Mouse (Mus musculus) heart, adult 2 months (tissue): ENCODE measurements around the gene Btbd9.

ENCODE experiments used
- CTCF ChIP-seq: fragments of 200-600 bp; IDR thresholded peaks from 2 replicates; pipeline ENCODE4 v1.8.1; 2022; ENCODE audit warnings: antibody characterized with exemption, mild to moderate bottlenecking, moderate library complexity
- POLR2A ChIP-seq: fragments of 200-500 bp; IDR thresholded peaks from 2 replicates; pipeline ENCODE4 v1.6.1; 2011; ENCODE audit warnings: mild to moderate bottlenecking, low read depth, low read length, control low read depth; ENCODE audit not compliant: insufficient read depth

GRCm38 (mm10) chr17:30487695-30488094, 88.6 kb downstream of the Btbd9 start:
- TF ChIP-seq POLR2A (no peak), CTCF (no peak)
